Mouse (Mus musculus): ENCODE measurements around the gene Sema4f.

Sema4f gene

DNA sequence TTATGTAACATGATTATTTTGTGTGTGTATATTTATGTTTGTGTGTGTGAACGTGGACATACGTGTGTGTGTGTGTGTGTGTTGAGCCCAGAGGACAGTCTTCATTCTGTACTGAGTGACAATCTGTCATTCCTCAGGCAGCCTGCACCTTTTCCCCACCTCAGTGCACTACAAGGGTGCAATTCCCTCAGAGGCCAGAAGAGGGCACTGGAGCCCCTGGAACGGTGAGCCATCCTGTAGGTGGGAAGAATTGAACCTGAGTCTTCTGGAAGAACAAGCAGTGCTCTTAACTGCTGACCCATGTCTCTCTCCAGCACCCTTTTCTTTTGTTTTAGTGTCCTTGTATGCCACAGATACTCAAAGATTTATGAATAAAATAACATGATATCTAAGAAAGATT is 23.7 kb downstream of the Sema4f start:
- in situ Hi-C loops (cut with MboI, MseI) = no loop called here

DNA sequence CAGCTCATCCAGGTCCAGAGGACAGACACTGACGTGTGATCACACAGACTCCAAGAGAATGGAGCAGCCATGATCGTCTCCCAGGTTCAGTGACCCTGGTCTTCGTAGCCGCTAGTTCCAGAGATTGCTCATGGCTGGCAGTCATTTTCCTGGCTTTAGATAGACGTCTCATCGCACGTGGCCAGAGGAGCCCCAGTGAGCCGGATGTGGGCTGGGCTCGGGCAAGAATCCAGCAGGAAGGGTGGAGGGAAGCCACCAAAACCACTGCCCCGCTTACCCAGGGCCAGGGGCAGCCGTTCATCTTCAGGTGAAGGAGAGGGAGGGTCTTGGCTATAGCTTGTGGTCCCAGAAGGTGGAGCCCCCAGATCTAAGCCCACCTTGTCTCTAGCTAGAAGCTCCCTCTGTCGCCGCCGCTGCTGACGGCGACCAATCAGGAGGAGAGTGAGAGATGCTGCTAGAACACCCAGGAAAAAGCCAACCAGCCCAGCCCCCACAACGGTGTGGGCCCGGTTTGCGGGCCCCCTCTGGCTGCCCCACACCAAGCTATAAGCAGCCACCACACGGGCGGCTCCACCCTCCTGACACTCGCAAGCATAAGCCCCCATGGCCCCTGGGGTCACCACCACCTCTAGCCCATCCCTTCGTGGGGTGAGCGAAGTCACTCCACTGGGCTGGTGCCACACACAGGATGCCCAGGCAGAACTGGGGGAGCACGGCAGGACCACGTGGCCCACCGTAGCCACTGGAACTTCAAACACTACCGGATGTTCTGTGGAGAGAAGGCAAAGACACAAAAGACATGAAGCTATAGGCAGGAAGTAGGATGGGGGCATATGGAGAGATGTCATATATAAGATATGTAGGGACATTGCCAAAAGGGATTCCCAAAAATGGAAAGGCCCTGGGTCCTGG is 26.0 kb downstream of the Sema4f start:
- in situ Hi-C loops (cut with MboI, MseI) = loop anchor here (5.0 kb wide), 1 partner anchor 59 kb away; no protein-coding TSS in a partner anchor

DNA sequence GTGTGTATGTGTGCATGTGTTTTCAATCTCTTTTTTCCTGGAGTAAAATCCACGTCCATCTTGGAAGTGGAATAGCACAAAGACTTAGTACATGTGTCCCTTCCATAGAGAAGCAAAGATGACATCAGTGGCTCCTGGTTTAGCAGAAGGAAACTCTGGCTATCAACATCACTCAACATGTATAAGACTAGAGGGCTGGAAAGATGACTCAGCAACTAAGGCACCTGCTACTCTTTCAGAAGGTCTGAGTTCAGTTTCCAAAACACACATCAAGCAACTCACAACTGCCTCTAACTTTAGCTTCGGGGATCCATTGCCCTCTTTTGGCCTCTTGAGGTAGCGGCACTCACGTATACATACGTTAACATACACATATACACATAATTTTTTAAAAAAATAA is 28.3 kb downstream of the Sema4f start:
- in situ Hi-C loops (cut with MboI, MseI) = loop anchor here (5.0 kb wide), 1 partner anchor 61 kb away; no protein-coding TSS in a partner anchor

GRCm38 (mm10) chr6:82909136-82909855 is 30.3 kb downstream of the Sema4f start:
- in situ Hi-C loops (cut with MboI, MseI) = no loop called here

- in situ Hi-C loops (cut with MboI, MseI) = no loop called here
Observed at GRCm38 (mm10) chr6:82908034-82908433, 31.5 kb downstream of the Sema4f start.

DNA sequence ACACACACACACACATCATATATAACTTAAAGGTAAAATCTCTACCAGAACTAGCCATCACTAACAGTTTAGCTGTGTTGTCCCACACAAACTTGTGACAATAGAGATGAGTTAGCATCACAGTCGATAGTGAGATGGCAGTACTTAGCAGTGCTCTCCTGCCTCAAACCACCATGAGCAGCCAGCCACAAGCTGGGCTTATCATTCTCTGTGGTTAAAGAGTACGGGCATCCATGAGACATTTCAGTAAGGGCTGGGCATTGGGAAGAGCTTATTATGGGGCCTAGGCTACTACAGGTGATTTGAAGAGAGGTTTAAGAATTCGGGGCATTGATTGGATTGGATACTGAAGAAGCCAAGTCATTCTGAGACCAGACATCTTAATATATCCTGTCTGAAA is 32.6 kb downstream of the Sema4f start:
- in situ Hi-C loops (cut with MboI, MseI) = no loop called here

DNA sequence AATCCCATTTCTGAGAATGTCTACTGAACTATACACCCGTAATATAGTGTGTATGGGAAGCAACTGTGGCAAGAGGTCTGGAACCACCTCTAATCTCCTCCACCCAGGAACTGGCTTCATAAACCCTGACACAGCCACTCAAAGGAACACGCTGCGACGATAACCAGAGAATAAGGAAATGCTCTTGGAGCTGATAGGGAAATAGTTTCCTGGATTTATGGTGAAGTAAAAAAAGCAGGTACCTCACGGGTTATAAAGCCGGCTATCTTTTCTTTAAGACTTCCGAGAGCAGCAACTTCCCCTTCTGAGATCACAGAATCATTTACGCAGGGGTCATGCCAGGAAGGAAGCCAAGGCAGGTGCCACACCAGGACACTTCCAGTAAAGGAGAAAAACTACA is 37.0 kb downstream of the Sema4f start:
- in situ Hi-C loops (cut with MboI, MseI) = no loop called here

- in situ Hi-C loops (cut with MboI, MseI) = loop anchor here (10.0 kb wide), 1 partner anchor 184 kb away; no protein-coding TSS in a partner anchor
Observed at GRCm38 (mm10) chr6:82898745-82899144, 40.8 kb downstream of the Sema4f start.

DNA sequence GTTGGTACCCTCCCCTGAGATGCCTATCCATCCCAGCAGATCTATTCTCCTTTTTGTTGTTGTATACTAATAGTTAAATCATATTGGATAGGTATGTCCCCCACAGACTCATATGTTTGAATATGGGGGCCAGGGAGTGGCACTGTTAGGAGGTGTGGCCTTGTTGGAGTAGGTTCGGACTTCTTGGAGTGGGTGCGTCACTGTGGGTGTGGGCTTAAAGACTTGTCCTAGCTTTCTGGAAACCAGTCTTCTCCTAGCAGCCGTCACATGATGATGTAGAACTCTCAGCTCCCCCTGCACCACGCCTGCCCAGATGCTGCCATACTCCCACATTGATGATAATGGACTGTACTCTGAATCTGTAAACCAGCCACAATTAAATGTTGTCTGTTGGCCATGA is 41.3 kb downstream of the Sema4f start:
- in situ Hi-C loops (cut with MboI, MseI) = loop anchor here (10.0 kb wide), 1 partner anchor 183 kb away; no protein-coding TSS in a partner anchor

GRCm38 (mm10) chr6:82897311-82897710 is 42.3 kb downstream of the Sema4f start:
- in situ Hi-C loops (cut with MboI, MseI) = loop anchor here (10.0 kb wide), 1 partner anchor 183 kb away; no protein-coding TSS in a partner anchor

GRCm38 (mm10) chr6:82893415-82893814 is 46.2 kb downstream of the Sema4f start:
- in situ Hi-C loops (cut with MboI, MseI) = loop anchor here (10.0 kb wide), 1 partner anchor 179 kb away; no protein-coding TSS in a partner anchor

DNA sequence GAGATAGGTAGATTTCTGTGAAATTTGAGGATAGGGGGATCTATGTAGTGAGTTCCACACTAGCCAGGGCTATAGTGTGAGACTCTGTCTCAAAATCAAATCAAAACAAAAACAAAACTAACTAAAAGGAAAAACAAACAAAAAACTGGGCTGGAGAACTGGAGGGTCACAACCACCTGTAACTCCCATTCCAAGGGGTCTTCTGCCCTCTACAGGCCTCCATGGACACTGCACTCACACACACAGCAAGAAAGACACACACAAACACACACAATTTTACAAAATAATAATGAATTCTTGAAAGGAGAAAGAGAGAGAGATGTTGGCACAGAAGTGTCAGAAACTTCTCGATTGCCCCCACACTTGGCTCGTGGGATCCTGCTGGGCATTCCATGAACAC is 47.0 kb downstream of the Sema4f start:
- in situ Hi-C loops (cut with MboI, MseI) = loop anchor here (10.0 kb wide), 1 partner anchor 178 kb away; no protein-coding TSS in a partner anchor

DNA sequence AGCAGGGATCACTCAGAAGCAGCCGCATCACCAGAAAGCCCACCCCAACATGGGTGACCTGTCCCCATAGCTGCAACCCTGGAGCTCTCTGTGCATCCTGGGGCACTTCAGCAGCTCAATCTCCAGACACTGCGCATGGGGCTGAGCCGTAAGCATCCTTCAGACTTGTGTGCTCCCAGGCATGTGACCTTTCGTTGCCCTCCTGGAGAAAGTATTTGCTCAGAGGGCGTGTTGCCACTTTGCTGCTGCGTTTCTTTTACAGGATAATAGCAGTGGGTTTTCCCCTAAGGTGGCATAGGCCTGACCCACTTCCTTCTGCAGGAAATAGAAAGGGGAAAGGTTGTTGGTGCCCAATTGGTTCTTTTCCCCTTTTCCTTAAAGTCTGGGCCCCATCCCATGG is 48.1 kb downstream of the Sema4f start:
- in situ Hi-C loops (cut with MboI, MseI) = loop anchor here (10.0 kb wide), 1 partner anchor 177 kb away; no protein-coding TSS in a partner anchor

- in situ Hi-C loops (cut with MboI, MseI) = loop anchor here (5.0 kb wide), 1 partner anchor 154 kb away; no protein-coding TSS in a partner anchor
Observed at GRCm38 (mm10) chr6:82886330-82886729, 53.2 kb downstream of the Sema4f start.

DNA sequence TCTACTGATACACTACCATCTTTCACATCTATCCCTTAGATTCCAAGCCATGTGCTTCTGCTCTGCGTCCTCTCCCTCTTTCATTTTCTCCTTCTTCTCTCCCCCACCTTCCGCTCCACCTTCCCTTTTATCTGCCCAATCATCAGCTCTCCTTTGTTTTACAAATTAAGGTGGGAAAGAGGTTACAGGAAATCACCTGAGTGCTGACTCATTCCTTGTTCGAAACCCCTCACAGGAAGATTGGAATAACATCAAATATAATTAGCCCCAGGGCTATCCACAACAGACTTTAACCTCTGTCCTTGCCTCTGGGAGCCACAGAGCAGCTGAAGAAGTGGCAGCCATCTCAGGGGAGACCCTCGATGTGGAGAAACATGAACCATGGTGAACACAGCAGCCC is 53.7 kb downstream of the Sema4f start:
- in situ Hi-C loops (cut with MboI, MseI) = loop anchor here (5.0 kb wide), 1 partner anchor 154 kb away; no protein-coding TSS in a partner anchor

- in situ Hi-C loops (cut with MboI, MseI) = loop anchor here (5.0 kb wide), 1 partner anchor 153 kb away; no protein-coding TSS in a partner anchor
Observed at GRCm38 (mm10) chr6:82885441-82885840, 54.1 kb downstream of the Sema4f start.

DNA sequence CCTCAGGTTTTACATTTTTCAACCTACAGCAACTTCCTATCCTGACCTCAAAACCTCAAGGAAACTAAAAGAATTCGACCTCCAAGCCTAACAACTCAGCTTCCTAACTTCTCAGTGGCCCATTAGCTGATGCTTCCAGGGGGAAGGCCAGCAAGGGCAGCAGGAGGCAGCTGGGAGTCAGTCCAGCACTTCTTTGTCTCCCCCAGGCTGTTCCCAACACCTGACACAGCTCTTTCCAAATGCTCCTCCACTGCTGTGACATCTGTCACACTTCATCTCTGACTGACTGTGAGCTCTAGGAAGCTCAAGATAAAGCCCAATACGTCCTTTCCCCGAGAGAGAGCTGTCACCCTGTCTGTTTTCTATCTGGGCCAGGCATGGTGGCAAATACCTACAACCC is 55.0 kb downstream of the Sema4f start:
- in situ Hi-C loops (cut with MboI, MseI) = no loop called here

DNA sequence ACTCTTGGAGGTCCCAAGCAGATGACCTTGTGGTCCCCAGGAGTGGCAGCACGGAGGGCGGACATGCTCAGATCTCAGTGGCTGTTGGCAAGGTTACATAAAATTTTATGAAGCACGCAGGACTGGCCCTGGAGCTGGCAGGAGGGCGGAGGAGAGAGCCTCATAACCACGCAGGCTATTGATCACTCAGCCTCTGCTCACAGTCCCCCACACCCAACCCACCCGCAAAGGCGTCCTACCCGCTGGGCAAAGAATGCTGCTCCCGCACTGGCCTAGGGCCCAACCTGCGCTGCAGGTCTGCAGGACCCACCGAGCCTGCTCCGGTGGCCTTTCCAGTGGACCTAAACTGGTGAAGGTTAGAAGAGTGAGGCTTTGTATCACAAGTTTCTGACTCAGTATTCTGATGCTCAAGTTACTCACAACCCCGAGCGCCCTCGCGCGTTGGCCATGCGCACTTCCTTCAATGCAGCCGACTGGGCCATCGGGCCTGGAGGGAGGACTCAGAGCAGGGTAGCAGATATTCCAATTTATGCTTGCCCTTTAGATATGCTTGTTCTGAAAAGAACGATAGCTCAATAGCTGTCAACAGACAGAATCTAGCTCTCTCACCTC is 58.0 kb downstream of the Sema4f start:
- in situ Hi-C loops (cut with MboI, MseI) = no loop called here

DNA sequence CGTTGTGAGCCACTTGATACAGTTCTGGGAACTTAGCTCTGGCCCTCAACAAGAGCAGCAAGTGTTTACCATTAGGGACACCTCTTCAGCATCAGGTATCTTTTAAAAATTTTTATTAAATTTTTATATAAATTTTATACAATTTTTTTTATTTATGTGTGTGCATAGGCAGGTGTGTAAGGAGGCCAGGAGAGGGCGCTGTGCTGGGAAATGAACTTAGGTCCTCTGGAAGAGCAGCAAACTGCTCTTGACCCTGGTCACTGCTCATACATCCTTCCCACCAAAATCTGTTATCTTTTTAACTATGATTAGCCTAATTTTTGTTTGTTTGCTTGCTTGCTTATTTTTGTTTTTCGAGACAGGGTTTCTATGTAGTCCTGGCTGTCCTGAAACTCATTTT is 58.8 kb downstream of the Sema4f start:
- in situ Hi-C loops (cut with MboI, MseI) = no loop called here

- in situ Hi-C loops (cut with MboI, MseI) = no loop called here
Observed at GRCm38 (mm10) chr6:82879463-82880089, 60.0 kb downstream of the Sema4f start.

GRCm38 (mm10) chr6:82875509-82875935 is 64.0 kb downstream of the Sema4f start:
- in situ Hi-C loops (cut with MboI, MseI) = no loop called here

All from T-helper 2 cell (primary cell).